Mouse (Mus musculus): ENCODE data around the gene Ufd1.

- TF ChIP-seq CTCF (IDR thresholded peaks at IDR 0.05; ENCODE audit: low read depth, low read length): no peak
- no peak for TF ChIP-seq POLR2A (IDR thresholded peaks at IDR 0.05; ENCODE audit: borderline replicate concordance, low read depth, low read length)
These were observed 66.0 kb downstream of the Ufd1 start for GRCm38 (mm10) chr16:18877386-18878090.

Data from bone marrow macrophage, adult 2 months (primary cell).